Mouse (Mus musculus): ENCODE measurements around the gene Ptprq.

DNA sequence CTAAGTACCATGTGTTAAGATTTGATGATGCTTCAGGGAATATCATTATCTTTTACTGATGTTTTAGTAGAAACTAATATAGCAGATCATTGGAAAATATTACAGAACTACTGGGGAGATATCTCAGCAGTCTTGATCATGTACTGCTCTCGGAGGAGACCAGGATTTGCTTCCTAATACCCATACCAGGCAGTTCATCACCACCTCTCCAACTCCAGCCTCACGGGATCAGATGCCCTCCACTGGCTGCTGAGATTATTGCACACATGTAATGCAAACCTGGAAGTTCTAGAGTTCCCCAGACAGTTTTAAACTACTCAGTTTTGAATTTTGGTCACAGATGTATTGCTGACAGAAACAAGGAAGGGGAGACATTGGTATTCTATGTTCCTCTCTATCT is 246.4 kb downstream of the Ptprq start:
- no peak for TF ChIP-seq MAFK (IDR thresholded peaks at IDR 0.05; ENCODE audit: insufficient read depth, low read depth, low read length)
- TF ChIP-seq ZNF384 (IDR thresholded peaks at IDR 0.05; ENCODE audit: low read depth, low read length): no peak
